Mouse (Mus musculus) cerebellum, adult 2 months (tissue): ENCODE results near the gene Cpd. TPM values are rescaled to one million over a fixed set of nuclear protein-coding genes. Genes with fewer than 3 reads are reported as not detected.

Experiments
- DNase-seq, 2 experiments: peaks; one replicate each; pipeline ENCODE4 v3.0.0; 2021
- H3K27ac ChIP-seq: fragments of 200-500 bp; 2 replicates; pipeline ENCODE4 v1.5.1; 2012; ENCODE audit warnings: low read length, control low read depth, inconsistent platforms; ENCODE audit not compliant: insufficient read depth
- H3K27me3 ChIP-seq: fragments of 200-500 bp; 2 replicates; pipeline ENCODE4 v1.6.1; 2012; ENCODE audit warnings: inconsistent platforms, mild to moderate bottlenecking, low read length, moderate library complexity; ENCODE audit not compliant: control insufficient read depth, insufficient read depth
- H3K4me1 ChIP-seq: fragments of 200-500 bp; 2 replicates; pipeline ENCODE4 v1.6.1; 2011; ENCODE audit warnings: low read length; ENCODE audit not compliant: control insufficient read depth, insufficient read depth
- H3K4me3 ChIP-seq: fragments of 200-500 bp; replicated peaks from 2 replicates; pipeline ENCODE3; 2011; ENCODE audit warnings: mild to moderate bottlenecking, low read depth, low read length, control low read depth; ENCODE audit not compliant: insufficient read depth
- CTCF ChIP-seq: fragments of 200-500 bp; IDR thresholded peaks from 2 replicates; pipeline ENCODE4 v1.5.1; 2011; ENCODE audit warnings: low read depth, mild to moderate bottlenecking, control low read depth, low read length, moderate library complexity, borderline replicate concordance; ENCODE audit not compliant: insufficient read depth
- POLR2A ChIP-seq: fragments of 200-500 bp; IDR thresholded peaks from 2 replicates; pipeline ENCODE4 v1.6.1; 2011; ENCODE audit warnings: low read length, control low read depth, borderline replicate concordance; ENCODE audit not compliant: insufficient read depth
- WGBS: fragments of 180-500 bp; shearing (Covaris S2); methylation state at CpG from one replicate; pipeline ENCODE4 v1.1.7; 2018; 5-methylcytosine and 5-hydroxymethylcytosine counted together
- polyA plus RNA-seq: library from polyadenylated mRNA; depleted of rRNA; stranded (reverse); fragments of >200 nt; gene quantifications from 2 replicates; pipeline ENCODE4 v1.2.3, GENCODE M21; 2012

Gene Cpd
- polyA plus RNA-seq, 1 experiment, result 31.8 TPM

GRCm38 (mm10) chr11:76884451-76884850, 37.6 kb upstream of the Cpd start:
- Histone ChIP-seq H3K27ac (no peak overlapping the region), H3K4me1 (no peaks in the 10 kb centered on the region), H3K27me3 (no peaks in the 10 kb centered on the region), H3K4me3 (no peak overlapping the region)
- 72% methylated on average over 5 of the region's 5 CpGs for WGBS
- TF ChIP-seq CTCF, result no peak
- no peak for TF ChIP-seq POLR2A
- DNase-seq, result no peak

GRCm38 (mm10) chr11:76879816-76880215, 33.0 kb upstream of the Cpd start:
- H3K27me3 ChIP-seq, result no peaks in the 10 kb centered on the region
- no peak overlapping the region for H3K4me3 ChIP-seq
- no peaks in the 10 kb centered on the region for H3K4me1 ChIP-seq
- TF ChIP-seq POLR2A, result no peak
- no peak for TF ChIP-seq CTCF
- no peak overlapping the region for H3K27ac ChIP-seq
- no peak for DNase-seq
- WGBS, result 87% methylated on average over 5 of the region's 5 CpGs

- DNase-seq, result no peak
- Histone ChIP-seq H3K27ac (no peak overlapping the region), H3K4me3 (no peak overlapping the region), H3K4me1 (no peaks in the 10 kb centered on the region), H3K27me3 (no peaks in the 10 kb centered on the region)
- no peak for TF ChIP-seq POLR2A
- no peak for TF ChIP-seq CTCF
- 82% methylated on average over 6 of the region's 6 CpGs for WGBS
Observed at GRCm38 (mm10) chr11:76874766-76875165, 27.9 kb upstream of the Cpd start.

- Histone ChIP-seq H3K27me3 (no peaks in the 10 kb centered on the region), H3K4me1 (no peaks in the 10 kb centered on the region), H3K27ac (no peak overlapping the region), H3K4me3 (no peak overlapping the region)
- DNase-seq, result no peak
- TF ChIP-seq CTCF (no peak), POLR2A (no peak)
- WGBS, result 89% methylated on average over 5 of the region's 5 CpGs
Observed at GRCm38 (mm10) chr11:76873865-76874264, 27.0 kb upstream of the Cpd start.

- Histone ChIP-seq H3K27me3 (no peaks in the 10 kb centered on the region), H3K4me3 (no peak overlapping the region), H3K27ac (no peak overlapping the region), H3K4me1 (no peaks in the 10 kb centered on the region)
- TF ChIP-seq POLR2A (no peak), CTCF (no peak)
- WGBS, result 73% methylated on average over 11 of the region's 11 CpGs
- no peak for DNase-seq
Observed at GRCm38 (mm10) chr11:76872556-76873234, 25.9 kb upstream of the Cpd start.

GRCm38 (mm10) chr11:76861185-76861584, 14.4 kb upstream of the Cpd start:
- DNase-seq, result peak; percentile 62 to 87
- no peak overlapping the region for H3K27ac ChIP-seq
- WGBS, result 8% methylated on average over 3 of the region's 3 CpGs
- TF ChIP-seq CTCF (no peak), POLR2A (no peak)
- H3K27me3 ChIP-seq, result no peaks in the 10 kb centered on the region
- H3K4me3 ChIP-seq, result no peak overlapping the region
- peaks cover 18% of the 10 kb centered on the region for H3K4me1 ChIP-seq

GRCm38 (mm10) chr11:76859261-76859660, 12.4 kb upstream of the Cpd start:
- no peak for DNase-seq
- no peak for TF ChIP-seq CTCF
- TF ChIP-seq POLR2A, result no peak
- 88% methylated on average over 5 of the region's 5 CpGs for WGBS
- H3K27me3 ChIP-seq, result no peaks in the 10 kb centered on the region
- no peak overlapping the region for H3K27ac ChIP-seq
- peaks cover 18% of the 10 kb centered on the region for H3K4me1 ChIP-seq
- H3K4me3 ChIP-seq, result no peak overlapping the region

- Histone ChIP-seq H3K27me3 (no peaks in the 10 kb centered on the region), H3K4me3 (no peak overlapping the region), H3K27ac (no peak overlapping the region), H3K4me1 (peaks cover 18% of the 10 kb centered on the region)
- 86% methylated on average over 5 of the region's 5 CpGs for WGBS
- TF ChIP-seq CTCF (no peak), POLR2A (no peak)
- no peak for DNase-seq
Observed at GRCm38 (mm10) chr11:76858781-76859180, 12.0 kb upstream of the Cpd start.
